Mouse (Mus musculus) limb, embryonic 14.5 days (tissue): ENCODE measurements around the gene Dnah17. TPM values are rescaled to one million over a fixed set of nuclear protein-coding genes. Genes with fewer than 3 reads are reported as not detected.

Experiments used
- ATAC-seq: fragments of 200-750 bp; cut with Nextera tagmentation; 2 replicates; pipeline ENCODE4 v1.8.0; 2017; ENCODE audit warnings: low read depth, moderate number of reproducible peaks, moderate TSS enrichment; ENCODE audit not compliant: low FRiP score
- DNase-seq: peaks from one replicate; pipeline ENCODE4 v3.0.0-alpha.2; 2015; ENCODE audit warnings: low spot score
- H3K27ac ChIP-seq: fragments of 300-500 bp; sonication (generic); replicated peaks from 2 replicates; pipeline ENCODE4 v1.5.1; 2014; ENCODE audit warnings: low read depth, mild to moderate bottlenecking, low read length, moderate library complexity, mixed read lengths
- H3K27me3 ChIP-seq: fragments of 300-500 bp; sonication (generic); 2 replicates; pipeline ENCODE4 v1.6.1; 2014; ENCODE audit warnings: low read length, mixed read lengths; ENCODE audit not compliant: control insufficient read depth, insufficient read depth
- H3K36me3 ChIP-seq: fragments of 300-500 bp; sonication (generic); 2 replicates; pipeline ENCODE4 v1.6.1; 2014; ENCODE audit warnings: mild to moderate bottlenecking, low read length, moderate library complexity, mixed read lengths; ENCODE audit not compliant: control insufficient read depth, insufficient read depth
- H3K4me1 ChIP-seq: fragments of 300-500 bp; sonication (generic); 2 replicates; pipeline ENCODE4 v1.6.1; 2014; ENCODE audit warnings: antibody characterized with exemption, low read length, mixed read lengths; ENCODE audit not compliant: control insufficient read depth, insufficient read depth
- H3K4me2 ChIP-seq: fragments of 300-500 bp; sonication (generic); replicated peaks from 2 replicates; pipeline ENCODE4 v1.6.1; 2014; ENCODE audit warnings: low read depth, mild to moderate bottlenecking, low read length, moderate library complexity; ENCODE audit not compliant: severe bottlenecking
- H3K4me3 ChIP-seq: fragments of 300-500 bp; sonication (generic); replicated peaks from 2 replicates; pipeline ENCODE4 v1.5.1; 2014; ENCODE audit warnings: low read length
- H3K9ac ChIP-seq: fragments of 300-500 bp; sonication (generic); 2 replicates; pipeline ENCODE4 v1.6.1; 2014; ENCODE audit warnings: mild to moderate bottlenecking, low read depth, low read length, moderate library complexity; ENCODE audit not compliant: severe bottlenecking
- H3K9me3 ChIP-seq: fragments of 300-500 bp; sonication (generic); 2 replicates; pipeline ENCODE4 v1.6.1; 2016; ENCODE audit warnings: low read length; ENCODE audit not compliant: control insufficient read depth
- POLR2A ChIP-seq: fragments of 200-500 bp; IDR thresholded peaks from 2 replicates; pipeline ENCODE4 v1.8.0; 2012; ENCODE audit warnings: inconsistent platforms, mild to moderate bottlenecking, moderate library complexity, borderline replicate concordance; ENCODE audit not compliant: insufficient read depth, insufficient read length; ENCODE audit errors: extremely low read depth
- WGBS: fragments of 180-500 bp; shearing (Covaris S2); extraction: QIAGEN DNeasy Blood & Tissue Kit; methylation state at CpG from one replicate; pipeline ENCODE4 v1.1.7; 2014; 5-methylcytosine and 5-hydroxymethylcytosine counted together
- polyA plus RNA-seq, 2 experiments: library from polyadenylated mRNA; depleted of rRNA in 1 of 2; stranded (reverse) in 1 of 2; unstranded in 1 of 2; fragments of >200 nt; fragmentation: Nextera tagmentation in 1 of 2; extraction: Ambion mirVana in 1 of 2; gene quantifications; 2 replicates each; pipeline versions ENCODE4 v1.2.1 to v1.2.3; 2012 to 2014

The Dnah17 gene
- polyA plus RNA-seq, 2 experiments = 0.10 to 0.11 TPM

- H3K27ac ChIP-seq = no peak overlapping the region
- ATAC-seq = no peak
- whole genome bisulfite sequencing = 83% methylated on average over 19 of the region's 19 CpGs
Observed at GRCm38 (mm10) chr11:118088896-118089295, 41.5 kb downstream of the Dnah17 start.

GRCm38 (mm10) chr11:118085961-118086360 lies 44.5 kb downstream of the Dnah17 start:
- Histone ChIP-seq H3K4me2 (no peak overlapping the region), H3K9me3 (no peaks in the 10 kb centered on the region), H3K9ac (no peak overlapping the region), H3K27ac (no peak overlapping the region), H3K27me3 (no peaks in the 10 kb centered on the region), H3K4me1 (peaks cover 5% of the 10 kb centered on the region; the same call in 1 of the 2 replicates), H3K4me3 (no peak overlapping the region), H3K36me3 (no peaks in the 10 kb centered on the region)
- no peak for ATAC-seq
- DNase-seq = no peak
- WGBS = 72% methylated on average over 8 of the region's 8 CpGs
- no peak for TF ChIP-seq POLR2A

More at GRCm38 (mm10) chr11:118088896-118089295, 41.5 kb downstream of the Dnah17 start:
- Histone ChIP-seq H3K27me3 (no peaks in the 10 kb centered on the region), H3K4me1 (no peaks in the 10 kb centered on the region), H3K36me3 (no peaks in the 10 kb centered on the region), H3K9ac (no peak overlapping the region), H3K4me3 (no peak overlapping the region), H3K4me2 (no peak overlapping the region), H3K9me3 (no peaks in the 10 kb centered on the region)
- TF ChIP-seq POLR2A = no peak
- DNase-seq = no peak

GRCm38 (mm10) chr11:118085176-118085575 lies 45.3 kb downstream of the Dnah17 start:
- no peak overlapping the region for H3K9ac ChIP-seq
- no peak overlapping the region for H3K27ac ChIP-seq
- peaks cover 5% of the 10 kb centered on the region; the same call in 1 of the 2 replicates for H3K4me1 ChIP-seq
- no peak for TF ChIP-seq POLR2A
- H3K27me3 ChIP-seq = no peaks in the 10 kb centered on the region
- DNase-seq = peak; percentile 27
- H3K4me3 ChIP-seq = no peak overlapping the region
- no peak for ATAC-seq
- no peaks in the 10 kb centered on the region for H3K36me3 ChIP-seq
- H3K9me3 ChIP-seq = no peaks in the 10 kb centered on the region
- 71% methylated on average over 4 of the region's 4 CpGs for WGBS
- no peak overlapping the region for H3K4me2 ChIP-seq

GRCm38 (mm10) chr11:118084266-118084665 lies 46.2 kb downstream of the Dnah17 start:
- H3K36me3 ChIP-seq = no peaks in the 10 kb centered on the region
- 87% methylated on average over 3 of the region's 3 CpGs for WGBS
- no peak overlapping the region for H3K27ac ChIP-seq
- no peak overlapping the region for H3K4me3 ChIP-seq
- no peak for TF ChIP-seq POLR2A
- no peak overlapping the region for H3K9ac ChIP-seq
- H3K4me1 ChIP-seq = peaks cover 5% of the 10 kb centered on the region; the same call in 1 of the 2 replicates
- H3K9me3 ChIP-seq = no peaks in the 10 kb centered on the region
- no peaks in the 10 kb centered on the region for H3K27me3 ChIP-seq
- DNase-seq (no peak), ATAC-seq (no peak)
- H3K4me2 ChIP-seq = no peak overlapping the region

GRCm38 (mm10) chr11:118083811-118084210 lies 46.6 kb downstream of the Dnah17 start:
- peak; percentile 86 for DNase-seq
- no peak overlapping the region for H3K27ac ChIP-seq

GRCm38 (mm10) chr11:118082294-118082693 lies 48.1 kb downstream of the Dnah17 start:
- H3K9ac ChIP-seq = no peak overlapping the region
- no peak overlapping the region for H3K27ac ChIP-seq

More at GRCm38 (mm10) chr11:118083811-118084210, 46.6 kb downstream of the Dnah17 start:
- no peak for ATAC-seq
- no peak overlapping the region for H3K4me3 ChIP-seq
- no peaks in the 10 kb centered on the region for H3K27me3 ChIP-seq
- H3K9me3 ChIP-seq = no peaks in the 10 kb centered on the region
- peaks cover 5% of the 10 kb centered on the region; the same call in 1 of the 2 replicates for H3K4me1 ChIP-seq
- H3K36me3 ChIP-seq = no peaks in the 10 kb centered on the region
- WGBS = 2% methylated on average over 6 of the region's 6 CpGs
- TF ChIP-seq POLR2A = no peak
- H3K4me2 ChIP-seq = no peak overlapping the region
- no peak overlapping the region for H3K9ac ChIP-seq

More at GRCm38 (mm10) chr11:118082294-118082693, 48.1 kb downstream of the Dnah17 start:
- Histone ChIP-seq H3K27me3 (no peaks in the 10 kb centered on the region), H3K9me3 (no peaks in the 10 kb centered on the region), H3K4me2 (no peak overlapping the region), H3K4me3 (no peak overlapping the region), H3K4me1 (peaks cover 5% of the 10 kb centered on the region; the same call in 1 of the 2 replicates), H3K36me3 (no peaks in the 10 kb centered on the region)
- no peak for TF ChIP-seq POLR2A
- ATAC-seq (peak; percentile 18; the same call in 1 of the 2 replicates), DNase-seq (no peak)
- 80% methylated on average over 13 of the region's 14 CpGs for WGBS
